Mouse (Mus musculus) CH12.LX (cell line): Measurements from ENCODE around the gene Iqschfp. TPM values are rescaled to one million over a fixed set of nuclear protein-coding genes. Genes with fewer than 3 reads are reported as not detected.

Experiments used
- DNase-seq: peaks from one replicate; pipeline ENCODE4 v3.0.0-alpha.2; 2013; ENCODE audit errors: extremely low read depth
- H3K27ac ChIP-seq: 2 replicates; pipeline ENCODE4 v1.5.1; 2012; ENCODE audit warnings: low read depth, mild to moderate bottlenecking, control low read depth, moderate library complexity; ENCODE audit not compliant: insufficient read depth
- H3K27me3 ChIP-seq: replicated peaks from 2 replicates; pipeline ENCODE3; 2012; ENCODE audit warnings: inconsistent platforms
- H3K36me3 ChIP-seq, 2 experiments: replicated peaks in 1 of 2; 2 replicates each; pipeline versions ENCODE3 to v1.6.1; 2012; ENCODE audit warnings: inconsistent platforms in 1 of 2, low read length in 1 of 2, mild to moderate bottlenecking in 1 of 2, mixed read lengths in 1 of 2, moderate library complexity in 1 of 2; ENCODE audit not compliant: control insufficient read depth in 1 of 2, insufficient read depth in 1 of 2
- H3K4me1 ChIP-seq, 2 experiments: 2 replicates each; pipeline ENCODE4 v1.6.1; 2012; ENCODE audit warnings: inconsistent platforms in 1 of 2, moderate library complexity in 1 of 2; ENCODE audit not compliant: insufficient read depth in 2 of 2, control insufficient read depth in 1 of 2
- H3K4me2 ChIP-seq: 2 replicates; pipeline ENCODE4 v1.6.1; 2012; ENCODE audit warnings: low read depth, mild to moderate bottlenecking, control low read depth; ENCODE audit not compliant: poor library complexity, insufficient read depth, severe bottlenecking
- H3K4me3 ChIP-seq, 3 experiments: fragments of 150-350 bp in 1 of 3; sonication (generic) in 1 of 3; replicated peaks in 1 of 3; 2 replicates each; pipeline versions ENCODE3 to v1.5.1; 2011 to 2012; ENCODE audit warnings: low read depth in 2 of 3, low read length in 2 of 3, mild to moderate bottlenecking in 2 of 3, moderate library complexity in 2 of 3, control low read depth in 1 of 3, improper control_type of control experiment in 1 of 3, inconsistent platforms in 1 of 3, mixed read lengths in 1 of 3; ENCODE audit not compliant: poor library complexity in 1 of 3
- H3K79me2 ChIP-seq: replicated peaks from 2 replicates; pipeline ENCODE4 v1.6.1; 2012; ENCODE audit warnings: mild to moderate bottlenecking, moderate library complexity; ENCODE audit not compliant: control insufficient read depth, poor library complexity, insufficient read depth, severe bottlenecking; ENCODE audit errors: extremely low read depth
- H3K9ac ChIP-seq: 2 replicates; pipeline ENCODE4 v1.6.1; 2012; ENCODE audit warnings: low read depth, mild to moderate bottlenecking, control low read depth, moderate library complexity; ENCODE audit not compliant: insufficient read depth
- H3K9me3 ChIP-seq: replicated peaks from 2 replicates; pipeline ENCODE3; 2012; ENCODE audit warnings: low read length, inconsistent platforms, mixed read lengths
- CHD1 ChIP-seq: IDR thresholded peaks from 2 replicates; pipeline ENCODE4 v1.6.1; 2012; ENCODE audit warnings: low read depth, low read length, improper control_type of control experiment, inconsistent platforms
- CHD2 ChIP-seq: IDR thresholded peaks from 2 replicates; pipeline ENCODE4 v1.6.1; 2011; ENCODE audit warnings: low read length, improper control_type of control experiment
- CTCF ChIP-seq, 2 experiments: IDR thresholded peaks in 1 of 2; conservative IDR thresholded peaks in 1 of 2; 2 replicates each; pipeline ENCODE4 v1.5.1; 2011 to 2012; ENCODE audit warnings: low read depth in 2 of 2, low read length in 2 of 2, improper control_type of control experiment in 1 of 2, inconsistent platforms in 1 of 2, mild to moderate bottlenecking in 1 of 2, moderate library complexity in 1 of 2
- ELF1 ChIP-seq: IDR thresholded peaks from 2 replicates; pipeline ENCODE4 v1.6.1; 2014; ENCODE audit warnings: low read depth, mild to moderate bottlenecking, inconsistent platforms, low read length, improper control_type of control experiment
- ETS1 ChIP-seq: conservative IDR thresholded peaks from 2 replicates; pipeline ENCODE4 v1.6.1; 2012; ENCODE audit warnings: low read depth, mild to moderate bottlenecking, inconsistent platforms, low read length, improper control_type of control experiment, moderate library complexity
- HCFC1 ChIP-seq: IDR thresholded peaks from 2 replicates; pipeline ENCODE4 v1.6.1; 2012; ENCODE audit warnings: low read depth, mild to moderate bottlenecking, inconsistent platforms, low read length, improper control_type of control experiment
- JUN ChIP-seq: IDR thresholded peaks from 2 replicates; pipeline ENCODE4 v1.6.1; 2011; ENCODE audit warnings: low read depth, mild to moderate bottlenecking, low read length, improper control_type of control experiment, moderate library complexity; ENCODE audit not compliant: insufficient read depth
- JUND ChIP-seq: conservative IDR thresholded peaks from 2 replicates; pipeline ENCODE4 v1.6.1; 2011; ENCODE audit warnings: low read depth, low read length, improper control_type of control experiment
- MAZ ChIP-seq: IDR thresholded peaks from 2 replicates; pipeline ENCODE4 v1.6.1; 2012; ENCODE audit warnings: low read depth, mild to moderate bottlenecking, inconsistent platforms, low read length, improper control_type of control experiment, moderate library complexity
- MEF2A ChIP-seq: IDR thresholded peaks from 2 replicates; pipeline ENCODE4 v1.6.1; 2014; ENCODE audit warnings: low read depth, mild to moderate bottlenecking, inconsistent platforms, low read length, improper control_type of control experiment, borderline replicate concordance
- MXI1 ChIP-seq: IDR thresholded peaks from 2 replicates; pipeline ENCODE4 v1.6.1; 2011; ENCODE audit warnings: mild to moderate bottlenecking, low read depth, low read length, improper control_type of control experiment
- MYC ChIP-seq: IDR thresholded peaks from 2 replicates; pipeline ENCODE4 v1.6.1; 2011; ENCODE audit warnings: low read depth, mild to moderate bottlenecking, improper control_type of control experiment, low read length
- POLR2A ChIP-seq: IDR thresholded peaks from 2 replicates; pipeline ENCODE4 v1.6.1; 2011; ENCODE audit warnings: low read depth, mild to moderate bottlenecking, improper control_type of control experiment, low read length
- POLR2AphosphoS2 ChIP-seq: IDR thresholded peaks from 2 replicates; pipeline ENCODE4 v1.6.1; 2011; ENCODE audit warnings: low read depth, low read length, improper control_type of control experiment
- SMC3 ChIP-seq: IDR thresholded peaks from 2 replicates; pipeline ENCODE4 v1.6.1; 2011; ENCODE audit warnings: low read depth, low read length, improper control_type of control experiment
- TCF12 ChIP-seq: IDR thresholded peaks from 2 replicates; pipeline ENCODE4 v1.6.1; 2014; ENCODE audit warnings: low read depth, mild to moderate bottlenecking, inconsistent platforms, low read length, improper control_type of control experiment
- UBTF ChIP-seq: IDR thresholded peaks from 2 replicates; pipeline ENCODE4 v1.6.1; 2012; ENCODE audit warnings: low read depth, mild to moderate bottlenecking, inconsistent platforms, low read length, improper control_type of control experiment, moderate library complexity
- USF1 ChIP-seq: IDR thresholded peaks from 2 replicates; pipeline ENCODE4 v1.6.1; 2014; ENCODE audit warnings: low read depth, mild to moderate bottlenecking, inconsistent platforms, low read length, improper control_type of control experiment
- ZC3H11A ChIP-seq: IDR thresholded peaks from 2 replicates; pipeline ENCODE4 v1.6.1; 2012; ENCODE audit warnings: low read depth, mild to moderate bottlenecking, inconsistent platforms, low read length, improper control_type of control experiment
- ZMIZ1 ChIP-seq: IDR thresholded peaks from 2 replicates; pipeline ENCODE4 v1.6.1; 2012; ENCODE audit warnings: low read depth, mild to moderate bottlenecking, inconsistent platforms, low read length, improper control_type of control experiment
- ZNF384 ChIP-seq: IDR thresholded peaks from 2 replicates; pipeline ENCODE4 v1.6.1; 2012; ENCODE audit warnings: low read depth, low read length, improper control_type of control experiment, inconsistent platforms
- dilution Hi-C: fragments of 300-500 bp; cut with MboI; formaldehyde crosslinking; loops from 2 replicates; pipeline ENCODE4 v1.14.3; 2020; ENCODE audit warnings: low sequenced_read_pairs; ENCODE audit not compliant: extremely low pct_unique_long_range_greater_than_20kb, extremely low pct_ligation_motif_present
- in situ Hi-C: fragments of 300-500 bp; cut with MboI; formaldehyde crosslinking; loops from 3 replicates; pipeline ENCODE4 v1.14.3; 2019; ENCODE audit warnings: low sequenced_read_pairs, low pct_ligation_motif_present, low pct_unique_long_range_greater_than_20kb, mixed read lengths
- polyA plus RNA-seq: library from polyadenylated mRNA; unstranded; fragments of >175 nt; gene quantifications from 2 replicates; pipeline ENCODE4 v1.2.1, GENCODE M21; 2012; ENCODE audit warnings: low read depth; ENCODE audit not compliant: insufficient read length
- total RNA-seq, 2 experiments: library from RNA; depleted of rRNA; stranded (reverse); fragments of 300-350 nt in 1 of 2; fragments of >200 nt in 1 of 2; gene quantifications; 2 replicates each; pipeline ENCODE4 v1.2.3; 2012 to 2014

Gene Iqschfp
- total and polyA plus RNA-seq, 3 experiments: 0.13 to 0.25 TPM; not detected in 1

DNA sequence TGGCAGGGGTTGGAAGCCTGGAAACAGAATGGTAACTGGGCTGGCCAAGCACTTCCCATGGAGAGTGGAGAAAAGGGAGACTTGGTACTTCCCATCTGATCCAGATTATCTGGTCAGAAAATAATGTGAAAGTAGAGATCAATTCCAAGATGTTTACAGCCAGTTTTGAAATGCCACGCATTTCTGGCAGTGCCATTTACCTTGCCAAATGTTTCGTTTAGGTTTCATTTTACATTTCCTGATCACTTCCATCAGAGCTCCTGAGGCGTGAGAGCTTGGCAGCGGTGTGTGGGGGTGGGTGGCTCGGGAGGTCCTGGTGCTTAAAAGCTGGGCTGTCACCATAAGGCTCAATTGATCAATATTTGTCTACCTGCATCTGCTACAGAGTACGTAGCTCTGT lies 599.5 kb downstream of the Iqschfp start:
- DNase-seq: no peak
- Histone ChIP-seq H3K4me1 (peaks cover 0 to 12% of the 10 kb centered on the region in 2 experiments; a peak in 2 of 4 replicates), H3K27ac (no peak overlapping the region), H3K79me2 (no peaks in the 10 kb centered on the region), H3K4me2 (no peak overlapping the region), H3K27me3 (no peaks in the 10 kb centered on the region), H3K4me3 (no peak overlapping the region), H3K9me3 (peaks cover 12% of the 10 kb centered on the region), H3K36me3 (no peaks in the 10 kb centered on the region), H3K9ac (no peak overlapping the region)
- dilution Hi-C loops (no loop called here), in situ Hi-C loops (no loop called here)
- no peak for TF ChIP-seq SMC3
- TF ChIP-seq UBTF: no peak
- TF ChIP-seq MYC: no peak
- TF ChIP-seq POLR2A: no peak
- no peak for TF ChIP-seq TCF12
- no peak for TF ChIP-seq ETS1
- TF ChIP-seq CHD2: no peak
- no peak for TF ChIP-seq ZMIZ1
- no peak for TF ChIP-seq HCFC1

DNA sequence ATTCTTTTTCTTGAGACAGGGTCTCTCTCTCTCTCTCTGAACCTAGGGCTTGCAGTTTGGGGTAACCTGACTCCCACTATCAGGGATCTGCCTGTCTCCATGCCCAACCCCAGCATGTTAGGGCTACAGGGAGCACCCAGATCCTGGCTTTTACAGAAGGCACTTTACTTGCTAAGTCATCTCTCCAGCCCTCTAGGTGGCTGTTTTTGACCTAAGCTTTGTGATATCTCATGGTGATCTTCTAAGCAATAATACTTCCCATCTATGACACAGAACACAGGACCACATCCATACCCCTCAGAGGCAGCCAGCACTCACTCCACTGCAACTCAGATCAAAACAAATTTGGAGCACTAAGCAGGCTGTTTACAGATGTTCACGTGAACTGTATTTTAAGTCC lies 600.0 kb downstream of the Iqschfp start:
- Histone ChIP-seq H3K36me3 (no peaks in the 10 kb centered on the region), H3K27me3 (no peaks in the 10 kb centered on the region), H3K4me2 (no peak overlapping the region), H3K9ac (no peak overlapping the region), H3K9me3 (peaks cover 12% of the 10 kb centered on the region), H3K4me1 (peaks cover 0 to 12% of the 10 kb centered on the region in 2 experiments; a peak in 2 of 4 replicates), H3K79me2 (no peaks in the 10 kb centered on the region), H3K4me3 (no peak overlapping the region), H3K27ac (no peak overlapping the region)
- in situ Hi-C loops: no loop called here
- dilution Hi-C loops: no loop called here
- DNase-seq: no peak
- TF ChIP-seq SMC3 (no peak), UBTF (no peak), CTCF (conservative IDR thresholded peaks at IDR 0.05 in 1 of 2, IDR thresholded peaks at IDR 0.05 in 1 of 2; ENCODE audit: low read depth in 2 of 2, low read length in 2 of 2) (no peak), CHD2 (no peak), JUND (no peak), MEF2A (no peak), CHD1 (no peak), ZC3H11A (no peak), HCFC1 (no peak), POLR2A (no peak)

DNA sequence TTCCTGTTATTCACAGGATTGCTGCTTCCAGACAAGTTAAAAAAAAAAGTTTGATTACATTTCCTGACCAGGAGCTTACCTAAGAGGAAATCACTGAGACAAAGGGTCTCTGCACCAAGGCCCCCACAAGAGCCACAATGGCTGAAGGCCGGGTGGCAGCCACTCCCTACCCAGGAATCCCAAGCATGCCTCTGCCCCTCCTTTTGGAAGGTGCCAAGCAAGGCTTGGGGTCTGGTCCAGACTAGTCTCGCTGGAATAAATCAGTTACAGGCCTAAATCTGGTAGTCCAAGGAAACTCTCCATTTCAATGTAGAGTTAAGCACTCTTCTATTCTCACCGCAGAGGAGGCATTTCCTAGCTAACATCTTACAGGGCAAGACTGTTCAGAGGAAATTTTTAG lies 600.5 kb downstream of the Iqschfp start:
- in situ Hi-C loops (no loop called here), dilution Hi-C loops (no loop called here)
- Histone ChIP-seq H3K4me1 (peaks cover 0 to 12% of the 10 kb centered on the region in 2 experiments; a peak in 2 of 4 replicates), H3K4me3 (no peak overlapping the region), H3K9ac (no peak overlapping the region), H3K27ac (no peak overlapping the region), H3K4me2 (no peak overlapping the region), H3K36me3 (no peaks in the 10 kb centered on the region), H3K9me3 (peaks cover 12% of the 10 kb centered on the region), H3K27me3 (no peaks in the 10 kb centered on the region), H3K79me2 (no peaks in the 10 kb centered on the region)
- DNase-seq: no peak
- TF ChIP-seq JUN (no peak), POLR2AphosphoS2 (no peak), CHD1 (no peak), ZMIZ1 (no peak), USF1 (no peak), ELF1 (no peak), ZNF384 (no peak), POLR2A (no peak), MAZ (no peak), MXI1 (no peak)
